Mouse (Mus musculus): Measurements from ENCODE around the gene Tlx3.

The Tlx3 gene

DNA sequence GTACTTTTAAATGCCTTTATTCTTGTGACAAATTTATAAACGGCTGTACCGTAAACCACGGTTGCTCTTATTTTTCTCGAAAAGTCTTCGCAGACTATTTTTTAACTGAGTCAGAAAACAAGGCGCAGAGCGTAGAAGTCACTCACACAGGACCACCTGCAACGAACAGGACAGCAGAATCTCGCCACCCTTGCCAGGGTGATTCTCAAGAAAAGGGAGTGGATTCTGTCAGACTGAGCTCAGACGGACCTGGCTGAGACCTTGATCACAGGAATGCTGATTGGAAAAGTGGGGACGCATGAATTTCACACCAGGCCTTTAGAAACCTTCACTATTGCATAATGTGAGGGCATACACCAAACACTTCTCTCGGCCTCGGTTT, 6.3 kb downstream of the Tlx3 start:
- in situ Hi-C loops (cut with MboI, MseI) = no loop called here

DNA sequence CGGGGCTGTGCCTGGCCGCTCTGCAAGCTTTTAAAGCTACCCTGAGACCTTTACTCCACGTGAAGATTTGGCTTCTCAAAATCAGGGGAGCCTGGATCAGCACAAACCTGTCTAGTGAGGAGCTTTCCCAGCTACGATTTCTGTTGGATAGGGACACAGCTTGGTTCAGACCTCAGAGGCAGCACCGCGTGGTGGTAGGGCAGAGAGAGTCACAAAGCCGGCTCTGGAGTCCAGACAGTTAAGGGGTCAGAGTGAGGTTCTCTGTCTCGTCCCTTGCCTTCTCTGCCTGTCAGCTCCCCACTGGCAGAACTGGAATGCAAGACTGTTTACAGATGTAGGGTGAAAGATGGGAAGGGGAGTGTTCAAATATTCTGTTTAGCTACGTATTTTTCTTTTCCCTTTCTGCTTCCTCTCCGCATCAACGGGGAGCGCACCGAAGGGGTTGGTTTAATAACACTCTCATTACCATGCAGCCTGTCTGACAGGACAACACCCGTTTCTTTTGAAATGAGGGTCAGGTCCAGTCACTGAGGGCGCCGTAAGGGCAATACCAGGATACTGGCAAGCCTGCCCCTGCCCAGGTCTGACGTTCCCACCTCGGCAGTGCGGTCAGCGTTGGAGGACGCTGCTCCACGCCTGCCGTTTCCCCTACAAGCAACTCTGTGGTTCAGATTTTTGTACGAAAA, 6.8 kb downstream of the Tlx3 start:
- in situ Hi-C loops (cut with MboI, MseI) = no loop called here

DNA sequence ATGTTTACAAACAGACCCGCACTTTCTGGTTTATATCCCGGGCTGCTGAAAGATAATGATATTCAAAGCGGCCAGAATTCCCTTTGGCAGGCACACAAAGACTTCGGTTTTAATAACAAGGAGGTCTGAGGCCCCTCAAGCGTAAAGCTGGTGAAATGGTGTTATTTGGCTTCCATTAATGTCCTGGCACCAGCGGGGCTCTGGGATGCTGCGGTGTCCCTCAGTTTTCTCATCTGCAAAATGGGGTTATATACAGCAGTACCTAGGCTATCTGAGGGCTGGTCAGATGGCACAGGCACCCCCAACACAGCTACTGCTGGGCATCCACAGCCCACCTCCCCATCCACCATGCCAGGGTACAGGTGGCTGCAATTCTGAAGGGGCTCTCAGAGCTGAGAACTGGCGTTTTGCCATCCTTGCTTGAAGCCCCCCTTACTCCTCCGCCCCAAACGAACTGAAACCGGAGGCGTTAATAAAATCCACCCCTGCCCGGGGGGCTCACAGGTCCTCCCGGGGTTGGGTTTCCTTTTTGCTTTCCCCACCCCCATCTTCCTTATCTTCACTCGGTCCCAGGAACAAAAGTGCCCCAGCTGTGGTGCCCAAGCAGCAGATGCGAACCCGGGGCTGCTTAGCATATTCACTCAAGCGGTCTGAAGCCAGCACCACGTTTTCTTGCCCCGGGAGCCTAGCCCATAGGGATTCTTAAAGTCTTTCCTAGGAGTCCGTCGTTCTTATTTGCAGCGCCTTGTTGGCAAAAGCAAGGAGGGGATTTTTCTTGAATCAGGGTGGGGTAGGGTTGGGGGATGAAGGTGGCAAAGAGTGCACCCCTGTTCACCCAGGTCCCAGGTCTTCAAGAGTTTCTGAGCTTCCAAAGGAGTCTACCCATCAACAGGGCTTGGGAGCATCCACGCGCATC, 7.6 kb downstream of the Tlx3 start:
- in situ Hi-C loops (cut with MboI, MseI) = no loop called here

DNA sequence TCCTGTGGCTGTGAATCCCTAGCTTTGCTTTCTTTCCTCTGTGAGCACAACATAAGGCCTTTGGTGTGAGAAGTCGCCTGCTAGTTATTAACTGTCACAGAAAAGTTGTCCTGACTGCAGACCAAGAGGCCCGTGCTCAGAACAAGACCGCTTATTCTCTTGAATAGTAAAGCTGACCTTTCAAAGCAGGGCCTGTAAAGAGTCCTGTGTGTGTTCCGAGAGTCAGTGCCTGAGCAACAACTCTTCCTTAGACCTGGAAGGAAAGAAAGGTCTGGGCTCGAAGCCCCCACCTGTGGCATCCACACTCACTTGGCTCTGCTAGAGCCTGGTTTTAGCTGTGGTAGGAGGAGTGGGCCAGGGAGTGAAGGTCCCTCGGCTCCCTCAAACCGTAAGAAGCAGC, 8.3 kb downstream of the Tlx3 start:
- in situ Hi-C loops (cut with MboI, MseI) = no loop called here

DNA sequence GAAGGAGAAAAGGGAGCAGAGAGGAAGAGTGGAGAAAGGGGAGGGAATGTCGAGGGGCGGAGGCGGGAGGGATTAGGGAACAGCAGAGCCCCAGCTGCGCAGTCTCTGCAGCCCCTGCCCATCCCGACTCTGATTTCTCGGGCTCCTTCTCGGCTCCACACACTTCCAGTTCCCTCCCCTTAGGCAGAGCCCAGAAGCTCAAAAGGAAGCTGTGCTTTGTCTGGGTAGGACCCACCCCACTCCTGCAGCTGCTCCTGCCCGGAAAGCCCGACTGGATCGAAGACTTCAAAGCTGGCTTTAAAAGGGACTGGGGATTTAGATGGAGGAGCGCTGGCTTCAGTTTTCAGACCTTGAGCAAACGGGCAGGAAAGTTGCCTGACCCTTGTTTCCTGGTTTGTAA, 9.7 kb downstream of the Tlx3 start:
- in situ Hi-C loops (cut with MboI, MseI) = no loop called here

DNA sequence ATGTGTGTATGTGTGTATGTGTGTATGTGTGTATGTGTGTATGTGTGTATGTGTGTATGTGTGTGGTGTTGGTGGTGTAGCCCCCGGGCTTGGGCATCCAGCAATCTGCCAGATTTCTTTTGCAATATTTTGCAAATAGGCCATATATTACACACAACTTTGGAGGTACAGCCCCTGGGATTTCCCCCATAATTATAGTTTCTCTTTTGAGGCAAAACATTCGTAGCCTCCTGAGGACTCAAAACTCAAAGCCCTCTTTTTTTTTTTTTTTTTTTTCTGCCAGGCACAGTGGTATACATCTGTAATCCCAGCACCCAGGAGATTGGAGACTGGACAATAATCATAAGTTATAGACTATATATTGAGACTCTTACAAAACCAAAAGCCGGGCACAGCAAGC, 21.6 kb downstream of the Tlx3 start:
- in situ Hi-C loops (cut with MboI, MseI) = loop anchor here in 1 of 2 experiments (5.0 kb wide), 1 partner anchor 100 kb away; no protein-coding TSS in a partner anchor

DNA sequence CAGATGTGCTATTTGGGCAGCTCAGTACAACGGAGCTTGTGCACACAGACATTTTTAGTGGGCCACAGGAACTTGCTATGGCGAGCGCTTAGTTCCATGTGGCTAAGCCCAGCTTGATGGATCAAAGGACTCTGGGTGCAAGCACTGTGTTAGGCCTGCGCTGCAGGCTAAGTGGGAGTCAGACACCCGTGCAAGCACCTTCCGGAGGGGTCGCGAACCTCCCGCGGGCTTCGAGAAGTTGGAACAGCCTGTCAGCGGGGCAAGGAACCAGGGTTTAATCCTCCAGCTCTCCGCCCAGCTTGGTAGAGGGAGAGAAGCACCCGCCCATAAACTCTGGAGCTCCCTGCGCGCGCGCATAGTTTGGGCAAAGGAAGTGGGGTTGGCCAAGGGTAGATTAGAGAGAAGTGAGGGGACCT, 22.7 kb downstream of the Tlx3 start:
- in situ Hi-C loops (cut with MboI, MseI) = loop anchor here in 1 of 2 experiments (5.0 kb wide), 1 partner anchor 102 kb away; no protein-coding TSS in a partner anchor

DNA sequence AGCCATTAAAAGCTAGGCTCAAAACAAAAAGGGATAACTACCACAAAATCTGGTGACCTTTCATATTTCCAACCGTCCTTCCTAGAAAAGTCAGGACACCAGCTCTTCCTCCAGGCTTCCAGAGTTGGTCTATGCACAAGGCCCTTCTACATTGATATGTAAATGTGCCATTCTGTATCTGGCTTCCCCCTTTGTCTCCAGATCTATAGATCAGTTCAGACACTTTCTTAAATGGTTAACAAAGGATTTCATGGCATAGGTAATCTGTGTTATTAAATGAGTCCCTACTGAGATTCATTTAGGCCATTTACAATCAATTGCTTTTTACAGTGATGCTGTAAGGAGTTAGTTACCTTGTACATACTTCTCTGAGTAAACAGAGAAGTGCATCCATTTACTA, 23.6 kb downstream of the Tlx3 start:
- in situ Hi-C loops (cut with MboI, MseI) = loop anchor here (5.0 to 10.0 kb wide), 4 partner anchors 102 to 545 kb away; no protein-coding TSS in a partner anchor

DNA sequence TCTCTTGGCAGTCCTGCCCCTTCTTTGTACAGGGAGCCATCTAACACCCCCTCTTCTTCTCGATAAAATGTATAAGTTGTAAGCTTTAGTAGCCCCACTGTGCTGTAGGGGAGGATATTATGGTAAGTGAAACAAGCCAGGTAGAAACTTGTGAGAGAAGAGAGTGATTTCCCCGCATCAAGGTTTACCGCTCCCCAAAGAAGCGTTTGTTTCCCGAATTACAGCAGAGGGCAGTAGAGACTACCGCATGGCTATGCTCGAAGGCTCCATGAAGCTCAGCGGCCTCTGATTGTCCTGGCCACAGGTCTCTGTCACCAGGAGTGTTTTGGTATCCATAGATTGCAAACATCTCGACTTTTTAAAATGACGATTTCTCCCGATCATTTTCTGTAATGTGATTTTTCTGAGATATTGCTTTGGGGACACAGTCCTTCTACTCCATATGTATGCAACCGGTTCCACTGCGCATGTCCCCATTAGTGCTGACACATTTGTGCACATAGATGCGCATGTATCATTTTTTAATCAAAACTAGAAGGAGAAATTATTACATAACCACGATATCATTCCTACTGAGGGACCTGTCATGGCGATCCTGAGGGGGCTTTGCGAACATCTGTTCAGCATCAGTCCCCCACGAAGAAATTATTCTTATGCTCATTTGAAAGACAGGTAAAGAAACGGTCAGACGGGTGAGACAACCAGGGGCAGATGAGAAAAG, 26.7 kb downstream of the Tlx3 start:
- in situ Hi-C loops (cut with MboI, MseI) = loop anchor here (5.0 to 10.0 kb wide), 3 partner anchors 116 to 548 kb away; no protein-coding TSS in a partner anchor

DNA sequence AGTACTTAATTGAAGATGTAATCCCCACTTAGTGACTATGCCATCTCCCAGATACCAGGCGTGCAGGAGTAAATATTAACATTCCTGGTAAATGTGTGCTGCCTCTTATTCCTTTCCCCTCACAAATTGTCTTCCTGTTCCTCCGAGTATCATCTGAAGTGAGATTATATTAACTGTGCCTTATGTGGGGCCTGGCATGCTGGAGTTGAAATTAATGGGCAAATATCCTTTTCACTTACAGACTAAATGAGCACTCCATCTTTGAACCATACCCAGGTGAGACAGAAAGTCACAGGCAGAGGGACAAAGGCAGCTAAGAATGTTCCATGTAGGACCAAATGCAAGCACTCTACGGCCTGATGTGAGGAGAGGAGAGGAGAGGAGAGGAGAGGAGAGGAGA, 27.6 kb downstream of the Tlx3 start:
- in situ Hi-C loops (cut with MboI, MseI) = loop anchor here (5.0 to 10.0 kb wide), 3 partner anchors 117 to 549 kb away; no protein-coding TSS in a partner anchor

DNA sequence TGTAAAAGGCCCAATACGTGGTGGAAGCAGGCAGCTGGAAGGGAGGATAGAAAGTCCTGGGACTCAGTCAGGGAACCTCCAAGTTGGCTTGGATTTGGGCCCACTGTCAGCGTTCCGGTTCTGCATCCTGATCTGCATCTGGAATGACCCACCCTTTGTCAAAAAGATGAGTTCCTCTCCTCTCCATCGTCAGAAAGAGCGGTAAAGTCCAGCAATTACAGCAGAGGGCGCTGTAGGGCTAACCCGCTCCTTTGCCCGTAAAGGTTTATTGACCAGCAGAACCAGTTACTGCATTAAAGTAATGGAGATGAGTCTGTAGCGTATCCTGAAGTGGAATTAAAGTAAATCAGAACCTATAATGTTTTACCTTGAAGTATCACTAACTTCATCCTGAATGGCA, 32.9 kb downstream of the Tlx3 start:
- in situ Hi-C loops (cut with MboI, MseI) = loop anchor here in 1 of 2 experiments (10.0 to 25.0 kb wide), 4 partner anchors 554 to 1667 kb away; partner anchors contain the start of gene Spdl1

DNA sequence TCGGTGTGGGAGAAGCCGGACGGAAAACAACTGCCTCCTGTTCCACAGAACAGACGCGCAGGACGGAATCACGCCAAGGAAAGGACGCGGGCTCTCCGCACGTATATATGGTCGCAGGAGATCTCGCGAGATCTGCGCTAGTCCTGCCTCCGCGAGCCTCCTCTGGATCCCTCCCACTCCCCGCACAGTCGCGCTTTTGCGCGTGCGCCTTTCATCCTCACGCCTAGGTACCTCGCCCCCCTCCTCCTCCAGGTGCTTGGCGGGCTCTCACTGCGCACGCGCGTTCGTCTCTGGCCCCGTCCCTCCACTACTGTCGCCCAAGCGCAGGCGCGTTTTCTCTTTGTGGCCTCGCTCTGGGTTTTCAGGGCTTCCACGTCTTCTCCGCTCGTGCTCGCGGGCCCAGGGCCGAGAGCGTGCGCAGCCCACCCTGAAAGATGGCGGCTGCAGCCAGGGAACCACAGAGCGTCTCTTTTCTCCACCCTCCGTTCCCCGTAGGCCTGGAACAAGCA, 40.3 kb downstream of the Tlx3 start, which contains the start of gene Npm1:
TSS of gene Npm1 (minus strand) at position 209 of the 509 bp plus-strand sequence.
- in situ Hi-C loops (cut with MboI, MseI) = loop anchor here in 1 of 2 experiments (25.0 kb wide), 3 partner anchors 899 to 1674 kb away; partner anchors contain the start of gene Spdl1

DNA sequence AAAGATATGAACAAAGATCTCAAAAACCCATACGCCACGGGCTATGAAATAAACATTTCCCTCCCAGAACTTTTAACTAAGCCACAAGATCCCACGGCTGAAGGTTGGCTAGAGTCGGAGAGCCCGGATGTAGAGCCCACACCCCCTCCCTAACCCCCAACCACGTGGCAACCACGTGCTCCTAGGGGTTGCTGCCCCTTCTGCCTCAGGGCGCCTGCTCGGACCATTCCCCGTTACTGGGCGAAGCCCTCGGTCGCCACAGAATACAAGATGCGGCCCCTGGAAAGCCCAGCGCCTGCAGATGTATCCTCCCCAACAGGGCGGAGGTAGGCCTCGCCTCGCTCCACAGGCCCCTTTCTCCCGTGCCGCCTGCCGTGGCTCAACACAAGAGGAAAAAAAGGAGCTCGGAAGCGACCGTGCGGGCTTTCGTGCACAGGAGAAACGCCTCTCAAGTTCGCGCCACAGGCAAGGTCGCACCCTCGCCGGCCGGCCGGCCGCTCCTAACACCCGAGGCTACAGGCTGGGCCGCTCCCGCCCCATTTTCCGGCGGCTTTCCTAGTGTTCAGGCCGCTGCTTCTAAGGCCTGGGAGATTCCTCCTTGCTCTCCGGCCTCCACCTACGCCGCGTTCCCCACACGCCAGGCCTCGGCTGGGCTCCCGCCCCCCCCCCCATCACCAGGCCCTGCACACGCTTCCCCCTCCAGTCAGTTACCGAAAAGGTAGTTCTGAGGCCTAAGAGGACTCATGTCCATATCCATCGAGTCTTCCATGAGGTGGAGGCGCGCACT, 41.0 kb downstream of the Tlx3 start:
- in situ Hi-C loops (cut with MboI, MseI) = loop anchor here in 1 of 2 experiments (25.0 kb wide), 3 partner anchors 900 to 1675 kb away; partner anchors contain the start of gene Spdl1

DNA sequence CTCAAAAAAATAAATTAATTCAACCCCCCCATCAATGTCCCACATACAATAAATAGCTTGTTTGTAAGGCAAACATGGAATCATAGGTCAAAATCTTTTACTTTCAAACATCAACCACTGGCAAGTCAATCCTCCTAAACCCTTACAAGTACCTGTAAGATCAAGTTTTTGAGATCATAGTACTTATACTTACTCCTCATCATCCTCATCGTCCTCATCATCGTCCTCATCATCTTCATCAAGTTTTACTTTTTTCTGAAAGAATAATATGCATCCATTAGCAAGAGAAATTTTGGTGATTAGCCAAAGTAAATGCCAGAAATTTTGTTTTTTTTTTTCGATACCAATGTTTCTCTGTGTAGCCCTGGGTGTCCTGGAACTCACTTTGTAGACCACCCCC, 43.6 kb downstream of the Tlx3 start:
- in situ Hi-C loops (cut with MboI, MseI) = loop anchor here in 1 of 2 experiments (25.0 kb wide), 3 partner anchors 903 to 1678 kb away; partner anchors contain the start of gene Spdl1

DNA sequence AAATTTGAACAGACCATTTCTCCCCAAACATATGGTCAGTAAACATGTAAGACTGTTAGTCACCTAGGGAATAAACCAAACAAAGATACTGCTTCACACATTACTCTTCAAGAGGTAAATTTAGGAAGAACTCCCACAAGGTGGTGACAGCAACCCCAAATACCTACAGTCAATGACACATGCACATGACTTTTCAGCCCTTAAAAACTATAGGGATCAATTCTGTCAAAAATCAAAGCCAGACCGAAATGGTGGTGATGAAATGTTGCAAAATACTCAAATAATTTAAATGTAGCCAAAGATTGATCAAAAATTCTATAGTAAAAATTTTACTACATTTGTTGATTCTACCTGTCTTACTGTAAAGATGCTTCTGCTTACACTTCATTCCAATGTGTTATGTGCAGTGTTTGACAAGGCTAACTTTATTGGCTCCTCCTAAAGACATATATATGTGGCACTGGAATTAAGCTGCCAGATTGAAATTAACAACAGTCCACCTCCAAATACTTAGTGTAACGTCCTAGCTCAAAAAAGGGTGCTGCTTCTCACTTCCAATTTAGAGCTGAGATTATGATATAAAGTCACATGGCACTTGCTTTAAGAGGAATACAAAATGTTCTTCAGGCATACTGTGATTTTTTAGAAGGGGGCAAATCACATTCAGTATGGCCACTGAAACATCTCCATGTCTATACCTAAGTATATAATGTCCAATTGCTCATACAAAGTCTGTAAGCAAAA, 45.8 kb downstream of the Tlx3 start:
- in situ Hi-C loops (cut with MboI, MseI) = loop anchor here in 1 of 2 experiments (25.0 kb wide), 3 partner anchors 905 to 1680 kb away; partner anchors contain the start of gene Spdl1

DNA sequence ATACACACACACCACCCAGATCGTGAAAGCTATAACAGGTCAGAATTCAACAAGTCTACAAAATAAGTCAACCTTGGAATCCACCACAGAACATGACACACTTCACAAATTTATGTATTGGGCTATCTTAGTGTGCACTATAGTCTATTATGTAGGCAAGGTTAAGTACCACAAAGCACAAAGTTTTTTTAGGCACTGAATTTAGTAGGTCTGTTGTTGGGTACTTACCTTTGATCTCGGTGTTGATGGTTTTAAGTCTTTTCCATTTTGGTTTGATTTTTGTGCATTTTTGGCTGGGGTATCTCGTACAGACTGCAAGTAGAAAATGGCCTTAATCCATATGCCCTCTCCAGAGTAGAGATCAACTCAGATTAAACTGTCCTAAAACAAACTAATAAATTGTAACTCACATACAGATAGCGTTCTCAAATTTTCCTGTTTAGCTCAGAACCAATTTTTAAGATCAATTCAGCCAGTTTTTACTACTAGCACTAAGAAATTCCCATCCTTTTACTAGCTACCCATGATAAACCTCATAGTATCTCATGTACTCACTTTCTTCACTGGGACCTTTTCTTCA, 46.9 kb downstream of the Tlx3 start:
- in situ Hi-C loops (cut with MboI, MseI) = loop anchor here in 1 of 2 experiments (25.0 kb wide), 3 partner anchors 906 to 1681 kb away; partner anchors contain the start of gene Spdl1

DNA sequence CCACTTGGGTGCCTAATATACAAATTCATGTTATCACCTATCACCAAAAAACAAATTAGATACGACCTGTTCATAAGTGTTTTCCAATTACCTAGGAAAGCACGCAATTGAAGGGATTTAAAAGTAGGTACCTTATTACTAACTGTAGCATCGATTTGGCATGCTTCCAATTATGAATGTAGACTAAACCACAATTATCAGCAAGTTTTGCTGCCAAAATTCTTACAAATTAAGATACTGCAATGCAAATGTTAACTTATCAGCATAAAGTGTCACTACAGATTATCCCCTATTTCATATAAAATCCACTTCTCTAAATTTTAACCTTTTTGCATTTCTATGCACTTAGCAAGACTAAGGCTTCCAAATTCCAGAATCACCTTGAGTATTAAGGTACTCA, 48.9 kb downstream of the Tlx3 start:
- in situ Hi-C loops (cut with MboI, MseI) = loop anchor here in 1 of 2 experiments (25.0 kb wide), 3 partner anchors 908 to 1683 kb away; partner anchors contain the start of gene Spdl1

DNA sequence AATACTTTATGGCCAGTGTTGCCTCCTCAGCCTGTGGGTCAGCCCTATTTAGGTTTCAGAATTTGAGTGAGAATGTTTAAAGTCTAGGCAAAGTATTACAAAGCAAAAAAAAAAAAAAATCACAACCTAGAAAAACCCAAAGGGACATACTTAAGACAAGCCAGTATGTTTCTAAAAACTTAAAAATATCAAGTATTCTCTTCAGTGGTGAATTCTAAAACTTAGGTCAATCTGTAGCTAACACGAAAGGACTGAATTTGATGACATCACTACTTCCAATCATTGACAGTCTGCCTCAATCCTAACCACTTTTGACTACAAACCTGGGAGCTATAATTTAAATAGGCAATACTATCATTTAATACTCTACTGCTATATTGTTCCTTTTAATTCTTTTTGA, 50.4 kb downstream of the Tlx3 start:
- in situ Hi-C loops (cut with MboI, MseI) = loop anchor here in 1 of 2 experiments (25.0 kb wide), 3 partner anchors 909 to 1684 kb away; partner anchors contain the start of gene Spdl1

DNA sequence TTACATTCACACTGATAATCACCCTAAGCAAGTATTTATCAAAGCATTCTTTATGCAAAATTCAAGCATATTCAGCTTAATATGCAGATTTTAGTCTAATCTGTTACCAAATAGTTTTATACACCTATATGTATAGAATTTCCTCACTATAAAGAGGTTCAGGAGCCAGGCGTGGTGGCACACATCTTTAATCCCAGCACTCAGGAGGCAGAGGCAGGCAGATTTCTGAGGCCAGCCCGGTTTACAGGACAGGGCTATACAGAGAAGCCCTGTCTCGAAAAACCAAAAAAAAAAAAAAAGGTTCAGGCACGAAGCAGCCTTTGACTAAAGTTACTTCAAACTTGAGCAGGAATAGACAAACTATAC, 51.6 kb downstream of the Tlx3 start:
- in situ Hi-C loops (cut with MboI, MseI) = loop anchor here in 1 of 2 experiments (25.0 kb wide), 3 partner anchors 911 to 1686 kb away; partner anchors contain the start of gene Spdl1
